Mouse (Mus musculus) embryo, embryonic 10.5 days (tissue): Measurements from ENCODE around the gene Gm10447.

Experiments
- DNase-seq: peaks from one replicate; pipeline ENCODE4 v3.0.0-alpha.2; 2015; ENCODE audit warnings: low spot score

Gm10447 gene

DNA sequence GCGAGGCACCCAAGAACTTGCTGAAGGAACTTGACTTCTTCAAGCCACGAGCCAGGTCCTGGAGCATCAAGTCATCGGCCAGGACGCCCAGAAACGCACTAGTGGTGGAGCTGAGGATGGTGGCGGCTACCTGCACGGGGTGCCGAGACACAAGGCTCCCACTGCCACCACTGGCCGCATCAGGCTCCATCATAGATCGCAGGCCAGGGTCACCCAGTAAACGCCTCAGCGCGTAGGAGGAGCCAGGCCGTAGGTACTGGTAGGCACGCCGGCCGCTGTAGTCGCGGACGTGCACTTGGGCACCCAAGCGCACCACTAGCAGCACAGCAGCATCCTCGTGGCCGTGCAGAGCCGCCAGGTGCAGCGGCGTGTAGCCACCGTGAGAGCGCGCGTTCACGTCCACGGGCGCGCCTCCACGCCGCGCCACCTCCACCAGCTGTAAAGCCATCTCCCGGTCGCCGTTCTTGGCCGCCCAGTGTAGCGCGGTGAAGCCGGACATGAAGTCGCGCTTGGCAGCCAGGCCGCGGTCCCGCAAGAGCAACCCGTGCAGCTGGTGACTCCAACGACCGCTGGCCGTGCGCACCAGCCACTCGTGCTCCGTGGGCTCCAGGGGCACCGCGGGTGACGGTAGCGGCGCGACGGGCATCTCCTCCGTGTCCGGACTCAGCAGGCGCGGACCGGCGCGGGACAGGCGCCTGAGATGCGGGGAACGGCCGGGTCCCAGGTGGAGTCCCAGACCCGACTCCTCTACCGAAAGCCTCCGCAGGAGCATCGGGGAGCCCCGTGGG is 21.7 kb upstream of the Gm10447 start:
- DNase-seq = no peak

- peak; percentile 53 for DNase-seq
Observed at GRCm38 (mm10) chr11:53477833-53478232, 20.9 kb upstream of the Gm10447 start.

GRCm38 (mm10) chr11:53475620-53476019 is 18.7 kb upstream of the Gm10447 start:
- DNase-seq = no peak

- no peak for DNase-seq
Observed at GRCm38 (mm10) chr11:53472709-53473108, 15.8 kb upstream of the Gm10447 start.

- DNase-seq = peak; percentile 97
Observed at GRCm38 (mm10) chr11:53469968-53470695, 13.2 kb upstream of the Gm10447 start, which contains the start of gene Gm9837. Gene Gm9837 (minus strand): TSS chr11:53470479.

DNA sequence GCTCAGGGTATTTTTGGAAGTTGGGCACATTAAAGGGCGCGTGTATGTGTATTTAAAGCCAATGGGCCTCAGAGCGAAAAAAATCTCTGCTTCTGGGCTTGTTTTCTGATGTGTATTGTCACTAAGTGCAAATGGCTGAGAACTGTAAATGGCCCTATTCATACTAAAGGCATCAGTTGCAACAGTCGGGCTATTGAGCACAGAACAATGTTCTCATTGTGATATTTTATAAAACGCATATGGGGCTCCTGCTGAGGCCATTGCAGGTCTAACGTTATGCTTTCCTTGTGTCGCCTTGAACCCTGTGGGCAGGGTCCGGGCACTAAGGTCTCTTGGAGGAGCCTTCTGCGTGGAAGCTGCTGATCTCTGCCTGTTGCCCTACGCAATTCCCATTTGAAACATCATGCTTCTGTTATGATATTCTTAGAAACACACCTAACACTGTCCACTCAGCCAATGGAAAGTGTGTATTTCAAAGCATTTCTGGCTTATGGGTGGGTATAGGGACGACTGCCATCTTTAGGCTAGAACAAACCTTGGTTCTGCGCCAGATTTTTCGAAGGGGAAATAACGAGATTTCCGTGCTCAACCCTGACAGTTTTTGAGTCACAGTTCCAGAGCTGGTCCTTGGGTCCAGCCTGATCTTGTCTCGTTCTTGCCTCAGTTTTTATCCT is 12.5 kb upstream of the Gm10447 start:
- no peak for DNase-seq

DNA sequence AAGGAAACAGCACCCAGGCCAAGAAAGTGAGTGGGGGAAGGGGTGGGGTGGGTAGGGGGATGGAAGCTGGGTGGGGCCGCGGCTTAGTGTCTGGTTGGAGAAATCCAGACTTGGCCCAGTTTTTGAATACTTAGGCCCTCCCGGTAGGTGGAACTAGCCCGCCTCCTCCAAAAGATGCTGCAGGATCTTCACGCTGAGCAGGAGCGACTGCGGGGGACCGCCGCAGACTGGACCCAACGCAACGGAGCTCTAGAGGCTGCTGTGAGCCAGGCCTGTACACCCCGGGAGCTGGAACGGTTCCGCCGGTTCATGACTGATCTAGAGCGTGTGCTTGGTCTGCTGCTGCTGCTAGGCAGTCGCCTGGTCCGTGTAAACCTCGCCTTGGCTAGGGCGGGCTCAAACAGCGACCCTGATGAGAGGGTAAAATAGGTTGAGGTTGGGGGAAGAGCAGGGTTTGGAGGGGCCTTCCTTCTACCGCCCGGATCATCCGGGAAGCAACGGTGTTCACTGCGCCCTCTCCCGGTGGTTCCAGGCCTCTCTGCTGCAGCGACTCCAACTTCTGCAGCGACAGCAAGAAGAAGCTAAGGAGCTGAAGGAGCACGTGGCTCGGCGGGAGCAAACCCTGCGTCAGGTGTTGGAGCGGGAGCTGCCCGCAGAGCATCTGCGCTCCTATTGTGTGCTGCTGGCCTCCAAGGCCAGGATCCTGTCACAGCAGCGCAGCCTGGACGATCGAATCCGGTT is 9.5 kb upstream of the Gm10447 start:
- DNase-seq = peak; percentile 90

GRCm38 (mm10) chr11:53463551-53464424 is 6.9 kb upstream of the Gm10447 start:
- DNase-seq = peak; percentile 52

DNA sequence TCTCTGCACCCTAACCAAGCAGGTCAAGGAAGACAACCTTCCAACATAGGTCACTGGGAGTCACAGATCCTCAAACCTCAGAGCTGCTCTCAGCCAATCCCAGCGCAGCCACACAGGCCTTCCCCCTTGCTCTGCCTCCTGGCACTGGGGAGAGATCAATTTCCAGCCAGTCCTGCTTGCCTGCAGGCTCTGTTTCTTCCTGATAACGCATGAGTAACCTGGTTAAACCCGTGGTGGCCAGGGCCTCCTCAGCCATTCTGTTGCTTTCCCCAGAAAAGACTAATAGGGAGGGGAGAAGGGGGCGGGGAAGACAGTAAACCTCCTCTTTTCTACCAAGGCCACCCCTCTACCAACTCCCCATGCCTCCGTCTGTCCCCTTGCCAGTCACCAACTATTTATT is 4.8 kb upstream of the Gm10447 start:
- no peak for DNase-seq

- DNase-seq = no peak
Observed at GRCm38 (mm10) chr11:53460192-53460591, 3.3 kb upstream of the Gm10447 start.

GRCm38 (mm10) chr11:53458996-53459395 is 2.1 kb upstream of the Gm10447 start:
- no peak for DNase-seq

DNA sequence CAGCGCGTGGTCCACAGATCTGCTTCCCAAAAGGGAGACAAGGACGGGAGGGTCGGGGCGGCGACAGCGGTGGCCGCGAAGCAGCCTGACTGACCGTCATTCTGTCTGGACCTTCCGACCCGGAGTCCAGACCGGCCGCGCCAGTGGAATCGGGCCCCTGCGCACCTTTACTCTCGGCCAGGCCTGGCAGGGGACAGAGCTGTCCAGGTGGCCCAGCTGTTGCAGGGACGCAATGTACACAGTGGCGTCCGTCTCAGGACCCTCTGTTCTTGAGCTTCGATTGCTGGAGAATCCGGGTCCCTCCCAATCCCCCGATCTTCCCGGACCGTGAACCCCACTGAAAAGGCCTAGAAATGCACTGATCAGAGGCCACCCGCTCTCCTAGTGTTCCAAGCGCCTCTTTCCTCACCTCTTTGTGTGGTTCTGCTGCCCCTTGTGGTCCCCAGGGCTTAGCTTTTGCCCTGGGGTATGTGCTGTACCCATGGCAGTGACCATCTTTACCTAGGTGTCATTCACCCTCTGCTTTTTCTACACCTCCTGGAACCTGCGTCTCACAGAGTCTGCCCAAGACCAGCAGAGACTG is 553 bp upstream of the Gm10447 start:
- peak; percentile 55 for DNase-seq

- no peak for DNase-seq
Observed at GRCm38 (mm10) chr11:53453031-53453430, 3.9 kb downstream of the Gm10447 start.

GRCm38 (mm10) chr11:53452396-53452795 is 4.5 kb downstream of the Gm10447 start:
- DNase-seq = no peak

DNA sequence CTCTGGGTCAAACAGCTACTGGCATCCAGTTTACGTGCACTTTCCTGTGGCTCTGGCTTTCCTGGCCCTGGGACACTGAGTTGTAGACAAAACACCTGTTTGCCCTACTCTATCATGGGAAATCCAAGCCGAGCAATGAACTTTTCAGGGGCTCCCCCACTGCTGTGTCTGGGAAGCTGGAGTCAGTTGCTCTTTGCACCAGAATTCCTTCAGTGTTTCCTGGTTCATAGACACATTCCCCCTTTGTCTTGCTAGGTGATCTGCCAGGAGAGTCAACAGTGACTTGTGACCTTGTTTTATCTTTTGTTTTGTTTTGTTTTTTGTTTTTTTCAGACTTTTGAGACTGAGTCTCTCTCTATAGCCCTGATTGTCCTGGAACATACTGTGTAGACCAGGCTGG is 5.5 kb downstream of the Gm10447 start:
- DNase-seq = no peak

DNA sequence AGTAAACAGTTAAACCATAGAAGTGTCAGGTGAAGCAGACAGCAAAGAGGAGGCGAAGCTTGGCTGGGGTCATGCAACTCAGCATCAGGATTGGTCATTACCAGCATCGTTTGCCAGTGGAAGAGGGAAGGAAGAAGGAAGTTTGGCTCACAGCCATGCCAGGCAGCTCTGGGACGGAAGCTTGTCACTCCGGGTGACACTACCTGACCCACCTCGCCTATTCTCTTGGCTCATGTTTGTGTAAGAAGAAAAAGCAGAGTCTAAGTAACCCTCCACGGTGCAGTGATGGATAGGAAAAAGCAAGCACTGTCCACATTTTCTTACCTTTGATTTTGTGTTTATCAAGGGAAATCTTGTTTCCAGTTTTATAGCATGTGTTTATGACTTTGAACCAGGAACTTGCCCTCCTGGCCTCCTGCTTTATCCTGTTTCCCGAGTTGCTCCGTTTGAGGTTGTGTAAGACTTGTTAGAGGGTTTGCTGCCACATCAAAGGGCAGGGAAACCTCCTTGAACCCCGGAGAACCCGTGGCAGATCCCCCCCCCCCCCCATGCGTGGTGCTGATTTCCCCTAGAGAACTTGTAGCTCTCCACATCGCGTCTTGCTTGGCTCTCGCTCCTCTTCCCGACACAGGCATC is 6.7 kb downstream of the Gm10447 start:
- DNase-seq = no peak

GRCm38 (mm10) chr11:53448529-53448928 is 8.4 kb downstream of the Gm10447 start:
- DNase-seq = no peak

DNA sequence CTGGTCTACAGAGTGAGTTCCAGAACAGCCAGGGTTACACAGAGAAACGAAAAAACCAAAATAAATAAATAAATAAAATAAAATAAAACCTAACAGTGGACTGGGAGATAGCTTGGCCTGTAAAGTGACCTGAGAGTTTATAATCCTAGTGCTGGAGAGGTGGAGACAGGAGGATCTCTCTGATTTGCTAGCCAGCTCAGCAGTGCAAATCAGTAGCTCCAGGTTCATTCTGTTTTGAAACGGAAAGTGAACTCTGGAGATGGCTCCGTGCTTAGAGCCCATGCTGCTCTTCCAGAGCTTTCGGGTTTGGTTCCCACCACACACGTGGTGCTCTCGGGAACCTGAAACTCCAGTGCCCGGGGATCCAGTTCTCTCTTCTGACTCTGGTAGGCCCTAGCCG is 8.9 kb downstream of the Gm10447 start:
- DNase-seq = no peak

GRCm38 (mm10) chr11:53446183-53446582 is 10.7 kb downstream of the Gm10447 start:
- no peak for DNase-seq

DNA sequence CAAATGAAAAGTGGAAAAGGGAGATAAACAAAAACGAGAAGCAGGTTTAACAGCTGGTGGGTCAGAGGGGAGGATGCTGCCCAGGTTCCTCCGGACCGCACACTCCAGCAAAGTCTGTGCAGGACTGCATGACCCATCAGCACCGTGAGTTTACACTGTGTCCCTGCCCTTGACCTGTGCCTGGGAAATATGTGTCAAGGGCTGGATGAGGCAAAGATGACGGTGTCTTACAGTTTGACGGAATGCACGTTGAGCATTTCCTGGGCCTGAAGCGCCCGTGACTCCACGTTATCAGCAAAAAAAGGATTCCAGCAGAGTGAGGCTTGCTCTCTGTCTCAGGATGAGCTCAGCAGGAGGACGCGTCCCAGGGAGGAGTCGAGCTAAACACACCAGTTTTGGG is 11.3 kb downstream of the Gm10447 start:
- DNase-seq = no peak
